Mouse (Mus musculus) G1E (cell line): ENCODE measurements at regions not wholly inside any gene's neighbourhood (a gene's known extent, or its start where the extent isn't known, plus 50 kb on each side); places are given as distances from the start of the nearest gene placed in this dataset.

Source experiments
- ATAC-seq: 2 replicates; pipeline ENCODE4 v1.8.0; 2016; ENCODE audit warnings: mild to moderate bottlenecking; ENCODE audit not compliant: insufficient number of reproducible peaks, poor library complexity, low FRiP score, severe bottlenecking; ENCODE audit errors: extremely low read depth
- DNase-seq: peaks from one replicate; pipeline ENCODE4 v3.0.0; 2012; ENCODE audit warnings: low spot score
- H3K27me3 ChIP-seq: 2 replicates; pipeline ENCODE4 v1.6.1; 2012; ENCODE audit warnings: mild to moderate bottlenecking, low read length, inconsistent platforms; ENCODE audit not compliant: insufficient read depth
- H3K36me3 ChIP-seq: replicated peaks from 2 replicates; pipeline ENCODE3; 2012; ENCODE audit warnings: mild to moderate bottlenecking, inconsistent platforms
- H3K4me1 ChIP-seq: 2 replicates; pipeline ENCODE4 v1.6.1; 2012; ENCODE audit warnings: low read depth, low read length, inconsistent platforms, mixed read lengths; ENCODE audit not compliant: insufficient read depth
- H3K4me3 ChIP-seq: 2 replicates; pipeline ENCODE4 v1.5.1; 2012; ENCODE audit warnings: low read depth, mild to moderate bottlenecking, inconsistent platforms, low read length, moderate library complexity, mixed read lengths
- H3K9me3 ChIP-seq: replicated peaks from 2 replicates; pipeline ENCODE4 v1.6.1; 2012; ENCODE audit warnings: inconsistent platforms
- CTCF ChIP-seq: IDR thresholded peaks from 2 replicates; pipeline ENCODE4 v1.5.1; 2012; ENCODE audit warnings: low read depth, low read length, inconsistent platforms, mixed read lengths
- GATA1 ChIP-seq: IDR thresholded peaks from 2 replicates; pipeline ENCODE4 v1.6.1; 2012; ENCODE audit warnings: borderline replicate concordance, low read length, inconsistent platforms, mixed read lengths
- GATA2 ChIP-seq: IDR thresholded peaks from 2 replicates; pipeline ENCODE4 v1.6.1; 2012; ENCODE audit warnings: low read depth, low read length, inconsistent platforms, borderline replicate concordance
- POLR2AphosphoS5 ChIP-seq: IDR thresholded peaks from 2 replicates; pipeline ENCODE4 v1.6.1; 2012; ENCODE audit warnings: low read depth, low read length, inconsistent platforms; ENCODE audit not compliant: insufficient replicate concordance
- TAL1 ChIP-seq: conservative IDR thresholded peaks from 2 replicates; pipeline ENCODE4 v1.6.1; 2012; ENCODE audit warnings: low read depth, low read length, inconsistent platforms, mixed read lengths

GRCm38 (mm10) chr15:62482357-62482756 is 1362.6 kb downstream of the Gsdmc2 start:
- no peak for ATAC-seq
- no peak for DNase-seq

GRCm38 (mm10) chr15:62477779-62478178 is 1367.2 kb downstream of the Gsdmc2 start:
- Histone ChIP-seq H3K4me3 (no peak overlapping the region), H3K27me3 (peaks cover 21% of the 10 kb centered on the region), H3K9me3 (no peaks in the 10 kb centered on the region), H3K4me1 (no peaks in the 10 kb centered on the region), H3K36me3 (no peaks in the 10 kb centered on the region)
- DNase-seq, result no peak
- no peak for ATAC-seq
- TF ChIP-seq GATA1 (no peak), CTCF (no peak), GATA2 (no peak), TAL1 (no peak), POLR2AphosphoS5 (no peak)

More at GRCm38 (mm10) chr15:62482357-62482756, 1362.6 kb downstream of the Gsdmc2 start:
- TF ChIP-seq TAL1 (no peak), GATA2 (no peak), GATA1 (no peak), POLR2AphosphoS5 (no peak), CTCF (no peak)
- Histone ChIP-seq H3K36me3 (no peaks in the 10 kb centered on the region), H3K27me3 (peaks cover 7% of the 10 kb centered on the region), H3K9me3 (no peaks in the 10 kb centered on the region), H3K4me1 (no peaks in the 10 kb centered on the region), H3K4me3 (no peak overlapping the region)

GRCm38 (mm10) chr15:62476452-62476851 is 1368.5 kb downstream of the Gsdmc2 start:
- ATAC-seq, result no peak
- Histone ChIP-seq H3K9me3 (no peaks in the 10 kb centered on the region), H3K27me3 (peaks cover 21% of the 10 kb centered on the region), H3K4me3 (no peak overlapping the region), H3K36me3 (no peaks in the 10 kb centered on the region), H3K4me1 (no peaks in the 10 kb centered on the region)
- no peak for TF ChIP-seq GATA2
- TF ChIP-seq GATA1, result no peak
- no peak for TF ChIP-seq CTCF
- no peak for TF ChIP-seq TAL1
- no peak for TF ChIP-seq POLR2AphosphoS5
- no peak for DNase-seq

- no peak overlapping the region for H3K4me3 ChIP-seq
- no peak for ATAC-seq
- TF ChIP-seq GATA2, result no peak
- no peak for TF ChIP-seq GATA1
- TF ChIP-seq POLR2AphosphoS5, result no peak
- TF ChIP-seq CTCF, result no peak
- TF ChIP-seq TAL1, result no peak
- H3K4me1 ChIP-seq, result no peaks in the 10 kb centered on the region
- no peaks in the 10 kb centered on the region for H3K36me3 ChIP-seq
- no peaks in the 10 kb centered on the region for H3K9me3 ChIP-seq
- H3K27me3 ChIP-seq, result peaks cover 14% of the 10 kb centered on the region
- no peak for DNase-seq
Measured at GRCm38 (mm10) chr15:62470683-62471331, 1374.2 kb downstream of the Gsdmc2 start.

GRCm38 (mm10) chr15:62468076-62468475 is 1376.9 kb downstream of the Gsdmc2 start:
- ATAC-seq (no peak), DNase-seq (no peak)
- Histone ChIP-seq H3K36me3 (no peaks in the 10 kb centered on the region), H3K4me3 (no peak overlapping the region), H3K27me3 (peaks cover 3% of the 10 kb centered on the region; the same call in 1 of the 2 replicates), H3K9me3 (no peaks in the 10 kb centered on the region), H3K4me1 (no peaks in the 10 kb centered on the region)
- TF ChIP-seq CTCF, result no peak
- TF ChIP-seq POLR2AphosphoS5, result no peak
- no peak for TF ChIP-seq TAL1
- TF ChIP-seq GATA2, result no peak
- no peak for TF ChIP-seq GATA1

- no peaks in the 10 kb centered on the region for H3K4me1 ChIP-seq
- TF ChIP-seq TAL1, result no peak
- TF ChIP-seq POLR2AphosphoS5, result no peak
- TF ChIP-seq GATA1, result no peak
- TF ChIP-seq CTCF, result no peak
- no peak for TF ChIP-seq GATA2
- DNase-seq (no peak), ATAC-seq (no peak)
- no peaks in the 10 kb centered on the region for H3K9me3 ChIP-seq
- H3K27me3 ChIP-seq, result peaks cover 3% of the 10 kb centered on the region; the same call in 1 of the 2 replicates
- H3K36me3 ChIP-seq, result no peaks in the 10 kb centered on the region
- no peak overlapping the region for H3K4me3 ChIP-seq
Measured at GRCm38 (mm10) chr15:62466856-62467255, 1378.1 kb downstream of the Gsdmc2 start.
